In genomic region chr3:107261851-107262165, GRCm38 (mm10) we compare ENCODE assay signal across 12 mouse cellular contexts. TPM values are rescaled to one million over a fixed set of nuclear protein-coding genes. Genes with fewer than 3 reads are reported as not detected.
DNase-seq lines count a peak whose midpoint lies in the region; ATAC-seq and TF ChIP-seq lines count a peak whose summit lies in the region.
"Had no signal": no experiment of that assay in that cellular context is flagged by ENCODE, and none has a peak within 500 bp of the region (broad histone marks: within the 10 kb centered on the region; RNA-seq: fewer than 3 reads in every experiment).

No protein-coding gene starts in this region.

- in situ Hi-C loops in CH12.LX (cut with MboI; ENCODE audit: low pct_ligation_motif_present, low pct_unique_long_range_greater_than_20kb, low sequenced_read_pairs) = no loop called here

- no peak overlapping the region for H3K4me3 ChIP-seq in kidney, embryonic 14.5 days (ENCODE audit: low read length)
- no peak overlapping the region for H3K4me3 ChIP-seq in CH12.LX (replicated peaks in 1 of 3; ENCODE audit: low read depth in 2 of 3, low read length in 2 of 3, poor library complexity in 1 of 3)
- no peak overlapping the region for H3K4me3 ChIP-seq in limb, embryonic 11.5 days (ENCODE audit: low read depth, low read length)

- no peaks in the 10 kb centered on the region for H3K27me3 ChIP-seq in kidney, embryonic 14.5 days (ENCODE audit: control insufficient read depth, insufficient read depth, low read length)
- no peaks in the 10 kb centered on the region for H3K27me3 ChIP-seq in CH12.LX (replicated peaks)
- no peaks in the 10 kb centered on the region for H3K27me3 ChIP-seq in limb, embryonic 11.5 days (ENCODE audit: control insufficient read depth, insufficient read depth, low read length)

- TF ChIP-seq EP300 in CH12.LX (IDR thresholded peaks at IDR 0.05; ENCODE audit: low read length) = no peak

- 0 out of 2 replicates have a peak, but pooled peaks cover 3% of the 10 kb centered on the region for H3K4me1 ChIP-seq in kidney, embryonic 14.5 days (ENCODE audit: control insufficient read depth, insufficient read depth, low read length)
- H3K4me1 ChIP-seq in CH12.LX (ENCODE audit: control insufficient read depth in 1 of 2, insufficient read depth in 2 of 2) = peaks cover 0 to 15% of the 10 kb centered on the region in 2 experiments; a peak in 3 of 4 replicates
- H3K4me1 ChIP-seq in limb, embryonic 11.5 days (ENCODE audit: control insufficient read depth, insufficient read depth, low read length) = no peaks in the 10 kb centered on the region; the same call in 1 of the 2 replicates

- no peaks in the 10 kb centered on the region for H3K79me2 ChIP-seq in CH12.LX (replicated peaks; ENCODE audit: control insufficient read depth, extremely low read depth, insufficient read depth, poor library complexity, severe bottlenecking)

- WGBS in kidney, embryonic 14.5 days = 22% methylated on average over 7 of the region's 7 CpGs
- 44% methylated on average over 7 of the region's 7 CpGs for WGBS in limb, embryonic 11.5 days

- no peaks in the 10 kb centered on the region for H3K9me3 ChIP-seq in kidney, embryonic 14.5 days (ENCODE audit: control insufficient read depth, low read length)
- H3K9me3 ChIP-seq in CH12.LX (replicated peaks; ENCODE audit: low read length) = no peaks in the 10 kb centered on the region
- no peaks in the 10 kb centered on the region for H3K9me3 ChIP-seq in limb, embryonic 11.5 days (ENCODE audit: control insufficient read depth, low read length)

- no peak overlapping the region for H3K4me2 ChIP-seq in kidney, embryonic 14.5 days (replicated peaks; ENCODE audit: low read depth, low read length)
- H3K4me2 ChIP-seq in CH12.LX (ENCODE audit: insufficient read depth, low read depth, poor library complexity, severe bottlenecking) = no peak overlapping the region
- no peak overlapping the region for H3K4me2 ChIP-seq in limb, embryonic 11.5 days (ENCODE audit: low read depth, severe bottlenecking)

- no peak overlapping the region for H3K27ac ChIP-seq in kidney, embryonic 14.5 days (ENCODE audit: low read depth, low read length)
- H3K27ac ChIP-seq in CH12.LX (ENCODE audit: insufficient read depth, low read depth) = no peak overlapping the region
- H3K27ac ChIP-seq in limb, embryonic 11.5 days (replicated peaks; ENCODE audit: low read depth, low read length) = no peak overlapping the region

- TF ChIP-seq CTCF in CH12.LX (conservative IDR thresholded peaks at IDR 0.05 in 1 of 2, IDR thresholded peaks at IDR 0.05 in 1 of 2; ENCODE audit: low read depth in 2 of 2, low read length in 2 of 2) = no peak

- ATAC-seq in kidney, embryonic 14.5 days (ENCODE audit: low FRiP score, low TSS enrichment) = no peak
- no peak for ATAC-seq in limb, embryonic 11.5 days (ENCODE audit: insufficient number of reproducible peaks, low FRiP score, low TSS enrichment, low read depth)

- no peaks in the 10 kb centered on the region for H3K36me3 ChIP-seq in kidney, embryonic 14.5 days (ENCODE audit: control insufficient read depth, insufficient read depth, low read length)
- H3K36me3 ChIP-seq in CH12.LX (replicated peaks in 1 of 2; ENCODE audit: control insufficient read depth in 1 of 2, insufficient read depth in 1 of 2, low read length in 1 of 2) = no peaks in the 10 kb centered on the region
- H3K36me3 ChIP-seq in limb, embryonic 11.5 days (ENCODE audit: control insufficient read depth, insufficient read depth, low read length) = no peaks in the 10 kb centered on the region

- TF ChIP-seq POLR2A in CH12.LX (IDR thresholded peaks at IDR 0.05; ENCODE audit: low read depth, low read length) = no peak

- H3K9ac ChIP-seq in kidney, embryonic 14.5 days (ENCODE audit: low read depth, low read length) = no peak overlapping the region
- H3K9ac ChIP-seq in CH12.LX (ENCODE audit: insufficient read depth, low read depth) = no peak overlapping the region
- no peak overlapping the region for H3K9ac ChIP-seq in limb, embryonic 11.5 days (ENCODE audit: low read length)

- no peak for TF ChIP-seq RAD21 in CH12.LX (IDR thresholded peaks at IDR 0.05; ENCODE audit: low read depth, low read length)

- DNase-seq in kidney, adult 18-20 months = peak; percentile 29
- peak; percentile 18 for DNase-seq in CH12.LX (ENCODE audit: extremely low read depth)
- peak; percentile 55 for DNase-seq in adrenal gland, adult 8-10 months
- peak; percentile 24 for DNase-seq in limb, embryonic 11.5 days (ENCODE audit: low spot score)
- no peak for DNase-seq in T-cell, adult 2 months (ENCODE audit: low spot score)
- no peak for DNase-seq in urinary bladder, postnatal 14 days (ENCODE audit: low spot score)
- DNase-seq in frontal cortex, postnatal 25 days (ENCODE audit: low spot score in 2 of 2) = no peak

- dilution Hi-C loops in CH12.LX (cut with MboI; ENCODE audit: extremely low pct_ligation_motif_present, extremely low pct_unique_long_range_greater_than_20kb, low sequenced_read_pairs) = no loop called here

TF ChIP-seq in CH12.LX, 34 proteins besides CTCF, POLR2A, EP300 and RAD21:
- no peak for TF ChIP-seq TBP (conservative IDR thresholded peaks at IDR 0.05; ENCODE audit: low read depth, low read length)
- TF ChIP-seq MAX (IDR thresholded peaks at IDR 0.05; ENCODE audit: low read length) = no peak
- TF ChIP-seq USF1 (IDR thresholded peaks at IDR 0.05; ENCODE audit: low read depth, low read length) = no peak
- TF ChIP-seq NRF1 (IDR thresholded peaks at IDR 0.05; ENCODE audit: low read depth, low read length) = no peak
- TF ChIP-seq SIN3A (IDR thresholded peaks at IDR 0.05; ENCODE audit: low read length) = no peak

RNA-seq across cellular contexts. Expression of gene Lamtor5, which starts 16.9 kb away (rescaled TPM):
- 190 and 230 TPM in 2 replicates for polyA plus RNA-seq in kidney, embryonic 14.5 days (2014; fragmentation: Nextera tagmentation; extraction: Ambion mirVana)
- 119 and 142 TPM in 2 replicates for total RNA-seq in CH12.LX (2012; rRNA removed)
- total RNA-seq in CH12.LX (2014; rRNA removed) = 162 and 183 TPM in 2 replicates
- polyA plus RNA-seq in CH12.LX (2012; ENCODE audit: insufficient read length, low read depth) = 113 and 137 TPM in 2 replicates
- 10 to 100 TPM; 78.3 to 97.4 (median 85.7) TPM for total RNA-seq in adrenal gland, adult 8-10 months (2022)
- polyA plus RNA-seq in limb, embryonic 11.5 days (2014; fragmentation: Nextera tagmentation; extraction: Ambion mirVana) = 174 and 175 TPM in 2 replicates

RNA-seq across cellular contexts. Expression of gene Prok1, which starts 22.3 kb away (rescaled TPM):
- 0.09 TPM in 1 of 2 replicates, not detected in the other for polyA plus RNA-seq in kidney, embryonic 14.5 days (2014; fragmentation: Nextera tagmentation; extraction: Ambion mirVana)
- not detected in 2 replicates for total RNA-seq in CH12.LX (2012; rRNA removed)
- not detected in 2 replicates for total RNA-seq in CH12.LX (2014; rRNA removed)
- polyA plus RNA-seq in CH12.LX (2012; ENCODE audit: insufficient read length, low read depth) = not detected in 2 replicates
- total RNA-seq in adrenal gland, adult 8-10 months (2022) = 1 to 10 TPM in 1 of 4 experiments, under 1 TPM in 2, not detected in 1; 0.35 to 1.0 (median 0.52) TPM
- polyA plus RNA-seq in limb, embryonic 11.5 days (2014; fragmentation: Nextera tagmentation; extraction: Ambion mirVana) = 0.06 TPM in 1 of 2 replicates, not detected in the other
- total RNA-seq: neutrophil, adult 5-6 weeks had no signal

RNA-seq across cellular contexts. Expression of gene Slc16a4, which starts 29.2 kb away (rescaled TPM):
- 4.4 and 5.1 TPM in 2 replicates for polyA plus RNA-seq in kidney, embryonic 14.5 days (2014; fragmentation: Nextera tagmentation; extraction: Ambion mirVana)
- total RNA-seq in CH12.LX (2012; rRNA removed) (0.08 TPM in 1 of 2 replicates, not detected in the other), CH12.LX (2014; rRNA removed) (not detected in 2 replicates)
- polyA plus RNA-seq in CH12.LX (2012; ENCODE audit: insufficient read length, low read depth) = 0.45 and 0.60 TPM in 2 replicates
- total RNA-seq in adrenal gland, adult 8-10 months (2022) = under 1 TPM; 0.12 to 0.86 (median 0.31) TPM
- 4.5 and 5.1 TPM in 2 replicates for polyA plus RNA-seq in limb, embryonic 11.5 days (2014; fragmentation: Nextera tagmentation; extraction: Ambion mirVana)
- total RNA-seq: neutrophil, adult 5-6 weeks had no signal

RNA-seq across cellular contexts. Expression of gene A630076J17Rik, which starts 31.4 kb away (rescaled TPM):
- polyA plus RNA-seq in kidney, embryonic 14.5 days (2014; fragmentation: Nextera tagmentation; extraction: Ambion mirVana) = not detected in 2 replicates
- total RNA-seq in CH12.LX (2012; rRNA removed) = not detected in 2 replicates
- not detected in 2 replicates for total RNA-seq in CH12.LX (2014; rRNA removed)
- polyA plus RNA-seq in CH12.LX (2012; ENCODE audit: insufficient read length, low read depth) = not detected in 2 replicates
- total RNA-seq in adrenal gland, adult 8-10 months (2022) = not detected
- not detected in 2 replicates for polyA plus RNA-seq in limb, embryonic 11.5 days (2014; fragmentation: Nextera tagmentation; extraction: Ambion mirVana)
- total RNA-seq: neutrophil, adult 5-6 weeks had no signal
- polyA plus RNA-seq: cerebellum, adult 2 months; liver, embryonic 16.5 days; urinary bladder, adult 2 months had no signal

RNA-seq across cellular contexts. Expression of gene Cym, which starts 40.3 kb away (rescaled TPM):
- polyA plus RNA-seq in kidney, embryonic 14.5 days (2014; fragmentation: Nextera tagmentation; extraction: Ambion mirVana) = not detected in 2 replicates
- total RNA-seq in CH12.LX (2012; rRNA removed) (not detected in 2 replicates), CH12.LX (2014; rRNA removed) (not detected in 2 replicates)
- not detected in 2 replicates for polyA plus RNA-seq in CH12.LX (2012; ENCODE audit: insufficient read length, low read depth)
- under 1 TPM in 3 of 4 experiments, not detected in 1; 0.20 to 0.31 (median 0.28) TPM for total RNA-seq in adrenal gland, adult 8-10 months (2022)
- not detected in 2 replicates for polyA plus RNA-seq in limb, embryonic 11.5 days (2014; fragmentation: Nextera tagmentation; extraction: Ambion mirVana)
- total RNA-seq: neutrophil, adult 5-6 weeks had no signal
- polyA plus RNA-seq: cerebellum, adult 2 months; urinary bladder, adult 2 months had no signal

Comparison
In these comparisons a context has a peak if more than half of its experiments do, and no peak if none do; other contexts are left out.
1. DNase-seq: peak in kidney, adult 18-20 months (single experiment), CH12.LX (single experiment), adrenal gland, adult 8-10 months (single experiment) and limb, embryonic 11.5 days (single experiment); none in T-cell, adult 2 months (single experiment), urinary bladder, postnatal 14 days (single experiment) and frontal cortex, postnatal 25 days (0 of 2).